Mouse (Mus musculus): ENCODE results near the gene Apoc1. TPM values are rescaled to one million over a fixed set of nuclear protein-coding genes. Genes with fewer than 3 reads are reported as not detected.

Apoc1 gene
- polyA plus RNA-seq (2012; rRNA removed; ENCODE audit: low replicate concordance), result 0.72 and 1.2 TPM in 2 replicates

GRCm38 (mm10) chr7:19691873-19692865 is at the start of gene Apoc1:
Gene Apoc1, minus strand, starts transcription at chr7:19692660.

DNA sequence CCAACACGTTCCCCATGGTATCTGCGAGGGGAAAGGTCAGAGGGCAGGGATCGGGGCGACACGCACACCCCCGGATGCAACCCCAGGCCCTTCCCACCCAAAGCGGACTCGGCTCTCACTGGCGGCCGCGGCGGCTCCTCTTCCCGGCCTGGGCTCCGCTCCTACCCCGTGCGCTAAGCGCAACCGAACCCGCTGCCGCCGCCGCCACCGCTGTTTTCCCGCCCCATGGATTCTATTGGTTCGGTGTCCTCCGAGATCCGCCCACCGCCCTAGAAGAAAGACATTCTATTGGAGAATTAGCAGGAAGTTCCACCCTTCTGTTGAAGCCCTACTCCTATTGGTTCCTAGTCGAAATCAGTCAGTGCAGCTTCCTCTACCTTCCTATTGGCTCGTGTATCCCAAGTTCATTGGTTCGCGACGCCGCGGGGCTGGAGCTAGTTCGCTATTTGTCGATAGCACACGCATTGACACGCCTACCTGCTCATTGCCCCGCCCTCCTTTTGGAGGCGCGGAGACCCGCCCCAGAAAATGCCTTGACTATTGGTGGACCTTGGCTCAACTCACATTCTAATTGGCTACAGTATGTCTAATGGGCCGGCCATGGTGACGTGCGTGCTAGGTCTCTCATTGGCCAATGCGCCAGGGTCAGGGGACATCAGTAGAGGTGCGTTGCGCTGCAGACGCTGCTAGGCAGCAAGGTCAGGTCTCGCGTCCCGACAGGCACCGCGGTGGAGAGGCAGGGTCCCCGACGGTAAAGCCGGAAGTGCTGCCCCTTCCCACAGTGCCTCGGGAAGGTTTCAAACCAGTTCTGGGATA is 23.0 kb upstream of the Apoc1 start, which contains the start of gene Tomm40:
TSS of gene Tomm40 (minus strand) at position 200 of the 816 bp plus-strand sequence.

GRCm38 (mm10) chr7:19698907-19699826 is 6.7 kb upstream of the Apoc1 start, which contains the start of gene Apoe:
Gene Apoe, minus strand, starts transcription at chr7:19699188.

GRCm38 (mm10) chr7:19681202-19681694 is 11.2 kb downstream of the Apoc1 start, which contains the start of the genes Gm44805 and Apoc4:
Gene Gm44805, minus strand, starts transcription at chr7:19681423.
Gene Apoc4, minus strand, starts transcription at chr7:19681479.

GRCm38 (mm10) chr7:19677872-19678271 is 14.6 kb downstream of the Apoc1 start, which contains the start of gene Apoc2:
Gene Apoc2, minus strand, starts transcription at chr7:19677941.

DNA sequence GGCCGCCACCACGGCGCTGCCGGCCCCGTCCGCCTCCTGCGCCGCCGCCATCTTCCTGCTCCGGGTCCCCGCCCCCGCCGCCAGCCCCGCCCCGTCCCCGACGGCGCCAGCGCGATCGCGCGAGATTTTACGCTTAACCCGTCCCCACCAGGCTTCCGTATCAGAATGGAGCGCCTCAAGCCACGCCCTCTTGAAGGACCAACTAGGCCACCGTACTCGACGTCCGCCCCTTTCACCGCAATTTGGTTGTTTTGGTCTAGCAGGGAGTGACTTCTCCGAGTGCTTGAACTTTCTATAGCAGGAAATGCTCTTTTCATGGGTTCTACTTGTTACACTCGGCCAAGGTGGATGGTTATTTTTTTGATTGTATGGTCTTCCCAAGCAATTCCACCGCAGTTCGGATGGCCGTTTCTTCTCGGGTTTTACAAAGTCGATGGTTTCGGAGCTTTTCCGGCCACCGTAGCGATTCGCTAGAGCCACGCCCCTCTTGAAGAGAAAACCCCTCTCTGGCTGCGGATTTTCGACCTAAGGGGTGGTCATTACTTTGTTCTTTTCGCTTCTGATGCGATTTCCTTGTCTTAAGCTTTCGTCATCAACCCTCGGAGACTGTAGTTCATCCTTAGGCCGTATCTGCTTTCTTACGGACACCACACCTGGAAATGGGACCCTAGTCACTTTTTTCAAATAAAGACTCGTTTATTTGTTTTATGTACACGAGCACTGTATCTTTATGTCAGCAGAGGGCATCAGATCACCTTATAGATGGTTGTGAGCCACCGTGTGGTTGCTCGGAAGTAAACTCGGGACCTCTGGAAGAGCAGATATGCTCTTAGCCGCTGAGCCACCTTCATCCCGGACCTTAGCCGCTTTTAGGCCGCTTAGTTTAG is 27.3 kb downstream of the Apoc1 start, which contains the start of gene Clptm1:
TSS of gene Clptm1 (minus strand) at position 79 of the 887 bp plus-strand sequence.

Other genes with a start within 250 kb of the Apoc1 start
- gene Mark4, start 233.8 kb downstream of the Apoc1 start, polyA plus RNA-seq (2012; rRNA removed; ENCODE audit: low replicate concordance), result 15.0 and 33.5 TPM in 2 replicates
- gene Exoc3l2, start 229.3 kb downstream of the Apoc1 start, polyA plus RNA-seq (2012; rRNA removed; ENCODE audit: low replicate concordance), result 5.1 and 11.1 TPM in 2 replicates
- gene Bloc1s3, start 184.3 kb downstream of the Apoc1 start, polyA plus RNA-seq (2012; rRNA removed; ENCODE audit: low replicate concordance), result 10.5 and 31.4 TPM in 2 replicates
- gene Trappc6a, start 184.3 kb downstream of the Apoc1 start, polyA plus RNA-seq (2012; rRNA removed; ENCODE audit: low replicate concordance), result 159 and 195 TPM in 2 replicates
- gene Nkpd1, start 174.8 kb downstream of the Apoc1 start, polyA plus RNA-seq (2012; rRNA removed; ENCODE audit: low replicate concordance), result 0.15 and 0.18 TPM in 2 replicates
- gene Ppp1r37, start 129.6 kb downstream of the Apoc1 start, polyA plus RNA-seq (2012; rRNA removed; ENCODE audit: low replicate concordance), result 99.5 and 166 TPM in 2 replicates
- gene Zfp296, start 115.4 kb downstream of the Apoc1 start, polyA plus RNA-seq (2012; rRNA removed; ENCODE audit: low replicate concordance), result 3.9 and 4.8 TPM in 2 replicates
- 94.7 and 164 TPM in 2 replicates for gene Gemin7, start 115.1 kb downstream of the Apoc1 start, polyA plus RNA-seq (2012; rRNA removed; ENCODE audit: low replicate concordance)
- gene Clasrp, start 88.2 kb downstream of the Apoc1 start, polyA plus RNA-seq (2012; rRNA removed; ENCODE audit: low replicate concordance), result 168 and 347 TPM in 2 replicates
- 41.9 and 115 TPM in 2 replicates for gene Relb, start 63.2 kb downstream of the Apoc1 start, polyA plus RNA-seq (2012; rRNA removed; ENCODE audit: low replicate concordance)
- gene Clptm1, start 27.6 kb downstream of the Apoc1 start, polyA plus RNA-seq (2012; rRNA removed; ENCODE audit: low replicate concordance), result 104 and 143 TPM in 2 replicates
- 950 and 3,249 TPM in 2 replicates for gene Apoc2, start 14.7 kb downstream of the Apoc1 start, polyA plus RNA-seq (2012; rRNA removed; ENCODE audit: low replicate concordance)
- 1.4 TPM in 1 of 2 replicates, not detected in the other for gene Gm44805, start 11.2 kb downstream of the Apoc1 start, polyA plus RNA-seq (2012; rRNA removed; ENCODE audit: low replicate concordance)
- 0.36 and 1.9 TPM in 2 replicates for gene Apoc4, start 11.2 kb downstream of the Apoc1 start, polyA plus RNA-seq (2012; rRNA removed; ENCODE audit: low replicate concordance)
- 286 and 462 TPM in 2 replicates for gene Apoe, start 6.5 kb upstream of the Apoc1 start, polyA plus RNA-seq (2012; rRNA removed; ENCODE audit: low replicate concordance)
- 95.8 and 122 TPM in 2 replicates for gene Tomm40, start 22.8 kb upstream of the Apoc1 start, polyA plus RNA-seq (2012; rRNA removed; ENCODE audit: low replicate concordance)
- 232 and 247 TPM in 2 replicates for gene Nectin2, start 57.8 kb upstream of the Apoc1 start, polyA plus RNA-seq (2012; rRNA removed; ENCODE audit: low replicate concordance)
- 25.1 and 27.9 TPM in 2 replicates for gene Bcam, start 78.4 kb upstream of the Apoc1 start, polyA plus RNA-seq (2012; rRNA removed; ENCODE audit: low replicate concordance)
- 94.7 and 149 TPM in 2 replicates for gene Cblc, start 104.1 kb upstream of the Apoc1 start, polyA plus RNA-seq (2012; rRNA removed; ENCODE audit: low replicate concordance)
- 202 and 317 TPM in 2 replicates for gene Bcl3, start 130.1 kb upstream of the Apoc1 start, polyA plus RNA-seq (2012; rRNA removed; ENCODE audit: low replicate concordance)
- 0.44 TPM in 1 of 2 replicates, not detected in the other for gene Gm19345, start 159.3 kb upstream of the Apoc1 start, polyA plus RNA-seq (2012; rRNA removed; ENCODE audit: low replicate concordance)
- gene Ceacam16, start 168.6 kb upstream of the Apoc1 start, polyA plus RNA-seq (2012; rRNA removed; ENCODE audit: low replicate concordance), result 0.20 and 0.71 TPM in 2 replicates
- gene Ceacam19, start 195.3 kb upstream of the Apoc1 start, polyA plus RNA-seq (2012; rRNA removed; ENCODE audit: low replicate concordance), result 0.05 TPM in 1 of 2 replicates, not detected in the other
- 7.0 TPM in 2 replicates for gene Pvr, start 228.5 kb upstream of the Apoc1 start, polyA plus RNA-seq (2012; rRNA removed; ENCODE audit: low replicate concordance)